Mouse (Mus musculus) liver, embryonic 14.5 days (tissue): ENCODE results near the gene Olfr434. TPM values are rescaled to one million over a fixed set of nuclear protein-coding genes. Genes with fewer than 3 reads are reported as not detected.
A peak's percentile ranks its signal among the peaks of the same experiment; 100 is the strongest.

ENCODE experiments used
- ATAC-seq: fragments of 200-750 bp; cut with Nextera tagmentation; 2 replicates; pipeline ENCODE4 v1.8.0; 2017; ENCODE audit warnings: moderate number of reproducible peaks, mild to moderate bottlenecking, moderate library complexity; ENCODE audit not compliant: insufficient read depth
- DNase-seq, 3 experiments: peaks; one replicate each; pipeline ENCODE4 v3.0.0-alpha.2; 2012 to 2013; ENCODE audit warnings: low read depth in 3 of 3, low spot score in 3 of 3
- H3K27ac ChIP-seq: fragments of 300-500 bp; sonication (generic); 2 replicates; pipeline ENCODE4 v1.5.1; 2014; ENCODE audit warnings: moderate library complexity, mild to moderate bottlenecking, control low read depth, inconsistent platforms
- H3K27me3 ChIP-seq: fragments of 300-500 bp; sonication (generic); 2 replicates; pipeline ENCODE4 v1.6.1; 2014; ENCODE audit warnings: mild to moderate bottlenecking, low read length, moderate library complexity; ENCODE audit not compliant: control insufficient read depth, insufficient read depth
- H3K36me3 ChIP-seq: fragments of 300-500 bp; sonication (generic); replicated peaks from 2 replicates; pipeline ENCODE4 v1.6.1; 2014; ENCODE audit warnings: low read depth; ENCODE audit not compliant: control insufficient read depth, insufficient read depth
- H3K4me1 ChIP-seq, 2 experiments: fragments of 200-500 bp in 1 of 2; fragments of 300-500 bp in 1 of 2; sonication (generic) in 1 of 2; replicated peaks; 2 replicates each; pipeline ENCODE4 v1.6.1; 2012 to 2014; ENCODE audit warnings: antibody characterized with exemption in 1 of 2, inconsistent platforms in 1 of 2, low read length in 1 of 2; ENCODE audit not compliant: control insufficient read depth in 2 of 2, insufficient read depth in 2 of 2
- H3K4me2 ChIP-seq: fragments of 300-500 bp; sonication (generic); 2 replicates; pipeline ENCODE4 v1.6.1; 2014; ENCODE audit warnings: low read depth, mild to moderate bottlenecking, control low read depth, moderate library complexity
- H3K4me3 ChIP-seq, 2 experiments: fragments of 200-500 bp in 1 of 2; fragments of 300-500 bp in 1 of 2; sonication (generic) in 1 of 2; 2 replicates each; pipeline ENCODE4 v1.5.1; 2012 to 2014; ENCODE audit warnings: low read depth in 2 of 2, low read length in 2 of 2, mild to moderate bottlenecking in 2 of 2, control low read depth in 1 of 2, inconsistent platforms in 1 of 2, moderate library complexity in 1 of 2; ENCODE audit not compliant: insufficient read depth in 1 of 2
- H3K9ac ChIP-seq: fragments of 300-500 bp; sonication (generic); replicated peaks from 2 replicates; pipeline ENCODE4 v1.6.1; 2014; ENCODE audit warnings: mild to moderate bottlenecking, control low read depth, moderate library complexity
- H3K9me3 ChIP-seq: fragments of 300-500 bp; sonication (generic); 2 replicates; pipeline ENCODE4 v1.6.1; 2016; ENCODE audit warnings: low read length, mixed read lengths; ENCODE audit not compliant: control insufficient read depth
- CTCF ChIP-seq: IDR thresholded peaks from 2 replicates; pipeline ENCODE4 v1.5.1; 2016; ENCODE audit warnings: antibody characterized with exemption, low read depth, control low read depth
- EP300 ChIP-seq: IDR thresholded peaks from 2 replicates; pipeline ENCODE4 v1.6.1; 2016; ENCODE audit warnings: antibody characterized with exemption, low read depth
- WGBS: fragments of 180-500 bp; shearing (Covaris S2); extraction: QIAGEN DNeasy Blood & Tissue Kit; methylation state at CpG from one replicate; pipeline ENCODE4 v1.1.7; 2014; ENCODE audit not compliant: insufficient replicate concordance; 5-methylcytosine and 5-hydroxymethylcytosine counted together
- polyA plus RNA-seq, 2 experiments: library from polyadenylated mRNA; depleted of rRNA in 1 of 2; stranded (reverse) in 1 of 2; unstranded in 1 of 2; fragments of >200 nt; fragmentation: Nextera tagmentation in 1 of 2; extraction: Ambion mirVana in 1 of 2; gene quantifications; 2 replicates each; pipeline versions ENCODE4 v1.2.1 to v1.2.3; 2012 to 2014

Gene Olfr434
- polyA plus RNA-seq, 2 experiments = not detected

DNA sequence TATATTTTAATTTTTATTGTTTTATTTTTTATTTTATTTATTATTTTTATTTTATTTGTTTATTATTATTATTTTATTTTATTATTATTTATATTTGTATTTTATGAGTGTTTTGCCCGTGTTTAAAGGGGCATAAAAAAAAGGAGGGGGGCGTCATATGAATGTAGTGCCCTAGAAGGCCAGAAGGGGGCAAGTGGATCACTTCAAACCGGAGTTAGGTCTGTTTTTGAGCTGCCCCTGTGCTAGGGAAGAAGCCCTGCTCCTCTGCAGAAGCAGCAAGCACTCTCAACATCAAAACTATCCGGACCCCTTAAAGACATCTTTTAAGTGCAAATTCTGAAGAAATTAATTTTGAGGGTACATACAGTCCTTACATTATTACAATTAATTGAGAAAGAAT lies 29.2 kb downstream of the Olfr434 start:
- no peaks in the 10 kb centered on the region for H3K4me1 ChIP-seq
- DNase-seq (no peak), ATAC-seq (no peak)
- H3K4me3 ChIP-seq = no peak overlapping the region
- H3K27me3 ChIP-seq = no peaks in the 10 kb centered on the region
- no peaks in the 10 kb centered on the region for H3K9me3 ChIP-seq
- H3K9ac ChIP-seq = no peak overlapping the region
- TF ChIP-seq EP300 (no peak), CTCF (peak; percentile 30; the same call in 1 of the 2 replicates)
- no peak overlapping the region for H3K4me2 ChIP-seq
- H3K36me3 ChIP-seq = no peaks in the 10 kb centered on the region
- H3K27ac ChIP-seq = no peak overlapping the region
- 2% methylated on average over 4 of the region's 4 CpGs for WGBS

DNA sequence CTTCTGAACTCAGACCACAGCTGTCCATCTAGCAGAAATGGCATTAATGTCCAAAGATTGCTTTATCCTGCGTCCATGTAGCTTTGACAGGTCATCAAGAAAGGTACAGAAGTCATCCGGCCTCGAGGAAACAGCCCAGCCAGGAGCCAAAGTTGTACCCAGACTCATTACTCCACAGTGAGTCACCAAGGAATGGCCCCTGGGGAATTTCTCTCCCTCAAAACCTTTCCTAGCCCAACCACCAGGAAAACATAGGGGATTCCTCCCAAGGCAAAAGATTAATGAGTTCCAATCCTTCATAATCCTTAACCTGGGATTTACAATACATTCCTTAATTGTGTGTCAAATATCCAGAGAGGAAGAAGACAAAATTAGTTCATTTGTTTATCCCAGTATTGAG lies 34.6 kb downstream of the Olfr434 start:
- no peak overlapping the region for H3K4me3 ChIP-seq
- WGBS = 39% methylated on average over 3 of the region's 3 CpGs
- TF ChIP-seq CTCF (no peak), EP300 (no peak)
- no peaks in the 10 kb centered on the region for H3K27me3 ChIP-seq
- ATAC-seq = no peak
- no peaks in the 10 kb centered on the region for H3K36me3 ChIP-seq
- no peak overlapping the region for H3K27ac ChIP-seq
- H3K4me2 ChIP-seq = no peak overlapping the region
- no peaks in the 10 kb centered on the region for H3K4me1 ChIP-seq
- H3K9me3 ChIP-seq = no peaks in the 10 kb centered on the region
- DNase-seq = no peak
- no peak overlapping the region for H3K9ac ChIP-seq

DNA sequence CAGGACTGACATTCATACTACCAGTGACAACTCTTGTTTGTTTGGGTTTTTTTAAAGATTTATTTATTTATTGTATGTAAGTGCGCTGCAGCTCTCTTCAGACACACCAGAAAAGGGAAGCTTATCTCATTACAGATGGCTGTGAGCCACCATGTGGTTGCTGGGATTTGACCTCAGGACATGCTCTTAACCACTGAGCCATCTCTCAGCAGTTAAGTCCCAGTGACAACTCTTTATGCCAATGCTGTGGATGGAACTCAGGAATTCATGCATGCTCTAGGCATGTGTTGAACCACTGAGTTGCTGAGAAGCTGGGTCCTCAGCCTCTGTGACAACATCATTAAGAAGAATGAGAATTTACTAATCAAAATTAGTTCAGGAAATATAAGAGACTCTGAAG lies 40.2 kb downstream of the Olfr434 start:
- Histone ChIP-seq H3K9me3 (no peaks in the 10 kb centered on the region), H3K27ac (no peak overlapping the region), H3K4me1 (no peaks in the 10 kb centered on the region), H3K9ac (no peak overlapping the region), H3K36me3 (no peaks in the 10 kb centered on the region), H3K4me2 (no peak overlapping the region), H3K4me3 (no peak overlapping the region), H3K27me3 (no peaks in the 10 kb centered on the region)
- DNase-seq (no peak), ATAC-seq (no peak)
- no peak for TF ChIP-seq CTCF
- TF ChIP-seq EP300 = no peak
- WGBS = 14% methylated on average over 1 of the region's 1 CpGs

DNA sequence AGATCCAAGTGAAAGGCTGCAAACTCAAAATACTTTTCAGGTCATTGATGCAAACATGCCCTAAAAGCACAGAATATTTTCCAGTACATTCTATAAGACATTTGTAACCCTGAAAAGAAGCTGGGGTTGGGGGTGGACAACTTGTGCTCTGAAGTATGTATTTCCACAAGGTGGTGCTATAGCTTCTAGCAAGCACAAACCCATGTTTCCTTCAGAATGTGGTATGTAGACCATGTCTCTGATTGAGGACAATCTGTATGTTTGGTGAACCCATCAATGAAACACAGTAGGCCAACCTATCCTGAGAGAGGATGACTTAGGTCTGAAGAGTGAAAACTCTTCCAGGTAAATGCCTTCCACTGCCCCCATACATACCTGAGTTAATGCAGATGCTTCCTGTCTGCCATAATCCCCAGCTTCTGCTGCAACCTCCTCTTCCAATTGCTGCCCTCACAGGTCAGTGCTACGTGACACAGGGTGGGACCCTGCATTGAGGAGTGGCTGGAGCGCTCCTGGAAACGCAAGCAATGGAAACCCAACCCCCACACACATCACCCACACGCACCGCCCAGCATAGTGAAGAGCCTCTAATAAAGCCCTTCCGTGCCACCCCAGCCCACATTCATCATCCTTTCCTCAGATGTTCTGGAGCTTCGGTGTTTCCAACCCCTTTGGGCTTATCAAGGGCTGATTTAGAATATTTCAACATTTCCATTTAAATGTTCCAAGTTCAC lies 41.5 kb downstream of the Olfr434 start:
- Histone ChIP-seq H3K9ac (no peak overlapping the region), H3K27ac (no peak overlapping the region), H3K9me3 (no peaks in the 10 kb centered on the region), H3K36me3 (no peaks in the 10 kb centered on the region), H3K4me1 (no peaks in the 10 kb centered on the region), H3K4me2 (no peak overlapping the region), H3K4me3 (no peak overlapping the region), H3K27me3 (no peaks in the 10 kb centered on the region)
- 50% methylated on average over 7 of the region's 7 CpGs for WGBS
- ATAC-seq = no peak
- TF ChIP-seq CTCF = peak; percentile 41; the same call in 1 of the 2 replicates
- TF ChIP-seq EP300 = no peak
- DNase-seq = no peak

DNA sequence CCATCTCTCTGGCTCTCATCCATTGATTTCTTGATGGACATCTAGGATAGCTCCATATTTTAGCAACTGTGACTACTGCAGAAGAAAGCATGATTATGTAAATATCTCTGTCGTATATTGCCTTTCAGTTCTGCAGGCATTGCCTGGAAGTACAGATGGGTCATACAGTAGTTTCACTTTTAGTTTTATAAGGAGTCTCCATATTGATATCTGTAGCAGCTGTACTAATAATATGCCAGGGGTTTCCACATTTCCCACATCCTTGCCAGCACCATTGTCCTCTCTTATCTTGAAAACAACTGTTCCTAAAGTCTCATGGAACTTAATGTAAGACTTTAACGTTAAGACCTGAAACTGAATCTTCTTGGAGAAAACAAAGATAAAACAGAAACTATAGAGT lies 47.9 kb downstream of the Olfr434 start:
- WGBS = 34% methylated on average over 2 of the region's 2 CpGs
- H3K4me2 ChIP-seq = no peak overlapping the region
- ATAC-seq = no peak
- no peak overlapping the region for H3K27ac ChIP-seq
- H3K9me3 ChIP-seq = no peaks in the 10 kb centered on the region
- no peak for DNase-seq
- no peak overlapping the region for H3K4me3 ChIP-seq
- H3K4me1 ChIP-seq = no peaks in the 10 kb centered on the region
- H3K9ac ChIP-seq = no peak overlapping the region
- no peaks in the 10 kb centered on the region for H3K36me3 ChIP-seq
- H3K27me3 ChIP-seq = peaks cover 4% of the 10 kb centered on the region
- TF ChIP-seq CTCF (no peak), EP300 (no peak)
